Mouse (Mus musculus): Measurements from ENCODE around the gene 4930470P17Rik.
A peak's percentile ranks its signal among the peaks of the same experiment; 100 is the strongest.

Gene 4930470P17Rik

GRCm38 (mm10) chr2:170578588-170578987 lies 23.2 kb downstream of the 4930470P17Rik start:
- no peak for DNase-seq (ENCODE audit: low read depth, low spot score)

GRCm38 (mm10) chr2:170577502-170577901 lies 24.3 kb downstream of the 4930470P17Rik start:
- DNase-seq (ENCODE audit: low read depth, low spot score): no peak

GRCm38 (mm10) chr2:170576077-170576476 lies 25.7 kb downstream of the 4930470P17Rik start:
- DNase-seq (ENCODE audit: low read depth, low spot score): no peak

GRCm38 (mm10) chr2:170564995-170565394 lies 36.8 kb downstream of the 4930470P17Rik start:
- DNase-seq (ENCODE audit: low read depth, low spot score): no peak

- no peak for DNase-seq (ENCODE audit: low read depth, low spot score)
These were observed 37.6 kb downstream of the 4930470P17Rik start for GRCm38 (mm10) chr2:170563956-170564855.

- no peak for DNase-seq (ENCODE audit: low read depth, low spot score)
These were observed 49.7 kb downstream of the 4930470P17Rik start for GRCm38 (mm10) chr2:170552088-170552487.

- no peak for DNase-seq (ENCODE audit: low read depth, low spot score)
These were observed 51.6 kb downstream of the 4930470P17Rik start for GRCm38 (mm10) chr2:170550240-170550639.

GRCm38 (mm10) chr2:170549146-170549545 lies 52.7 kb downstream of the 4930470P17Rik start:
- DNase-seq (ENCODE audit: low read depth, low spot score): no peak

GRCm38 (mm10) chr2:170548046-170548445 lies 53.8 kb downstream of the 4930470P17Rik start:
- DNase-seq (ENCODE audit: low read depth, low spot score): no peak

- DNase-seq (ENCODE audit: low read depth, low spot score): no peak
These were observed 54.3 kb downstream of the 4930470P17Rik start for GRCm38 (mm10) chr2:170547526-170547925.

GRCm38 (mm10) chr2:170545745-170546144 lies 56.1 kb downstream of the 4930470P17Rik start:
- DNase-seq (ENCODE audit: low read depth, low spot score): no peak

GRCm38 (mm10) chr2:170544950-170545349 lies 56.9 kb downstream of the 4930470P17Rik start:
- no peak for DNase-seq (ENCODE audit: low read depth, low spot score)

GRCm38 (mm10) chr2:170544159-170544558 lies 57.7 kb downstream of the 4930470P17Rik start:
- DNase-seq (ENCODE audit: low read depth, low spot score): no peak

- no peak for DNase-seq (ENCODE audit: low read depth, low spot score)
These were observed 58.2 kb downstream of the 4930470P17Rik start for GRCm38 (mm10) chr2:170543625-170544024.

- DNase-seq (ENCODE audit: low read depth, low spot score): no peak
These were observed 62.6 kb downstream of the 4930470P17Rik start for GRCm38 (mm10) chr2:170539211-170539610.

GRCm38 (mm10) chr2:170535841-170536240 lies 66.0 kb downstream of the 4930470P17Rik start:
- no peak for DNase-seq (ENCODE audit: low read depth, low spot score)

- no peak for DNase-seq (ENCODE audit: low read depth, low spot score)
These were observed 67.0 kb downstream of the 4930470P17Rik start for GRCm38 (mm10) chr2:170534803-170535174.

GRCm38 (mm10) chr2:170534116-170534802 lies 67.6 kb downstream of the 4930470P17Rik start:
- no peak for DNase-seq (ENCODE audit: low read depth, low spot score)

- DNase-seq (ENCODE audit: low read depth, low spot score): peak; percentile 85
These were observed 71.6 kb downstream of the 4930470P17Rik start for GRCm38 (mm10) chr2:170530256-170530655.

GRCm38 (mm10) chr2:170529766-170530165 lies 72.1 kb downstream of the 4930470P17Rik start:
- DNase-seq (ENCODE audit: low read depth, low spot score): peak; percentile 96

Data from ES-CJ7 (cell line).